Mouse (Mus musculus) brain, embryonic 14.5 days (tissue): ENCODE results near the gene Vmn1r202.

ENCODE experiments used
- CTCF ChIP-seq: fragments of 200-500 bp; IDR thresholded peaks from 2 replicates; pipeline ENCODE4 v1.5.1; 2012; ENCODE audit warnings: inconsistent platforms, mild to moderate bottlenecking, moderate library complexity, borderline replicate concordance; ENCODE audit not compliant: insufficient read depth, insufficient read length; ENCODE audit errors: extremely low read depth
- POLR2A ChIP-seq: fragments of 200-500 bp; IDR thresholded peaks from 2 replicates; pipeline ENCODE4 v1.6.1; 2012; ENCODE audit warnings: mild to moderate bottlenecking, inconsistent platforms, borderline replicate concordance; ENCODE audit not compliant: poor library complexity, insufficient read depth, insufficient read length, severe bottlenecking; ENCODE audit errors: extremely low read depth

DNA sequence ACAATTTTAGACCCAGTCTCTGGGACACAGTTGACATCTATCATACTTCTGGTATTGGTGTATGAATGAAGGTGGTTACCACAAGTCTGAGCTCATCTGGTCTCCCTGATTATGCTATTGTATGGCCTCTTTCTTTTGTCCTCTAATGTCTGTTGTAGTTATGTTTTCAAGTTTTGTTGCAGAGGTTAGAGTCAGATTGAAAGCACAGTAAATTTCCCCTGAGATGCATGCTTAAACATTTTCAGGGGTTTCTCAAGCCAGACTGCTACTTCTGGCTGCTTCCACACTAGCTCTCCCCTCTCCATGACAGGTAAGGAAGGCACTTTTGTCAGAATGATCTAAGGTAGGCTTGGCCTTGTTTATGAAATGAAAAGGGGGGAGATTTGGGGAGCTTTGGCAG, 50.0 kb downstream of the Vmn1r202 start:
- TF ChIP-seq POLR2A (no peak), CTCF (no peak)
